Mouse (Mus musculus) testis, adult 2 months (tissue): ENCODE results near the gene Oip5. TPM values are rescaled to one million over a fixed set of nuclear protein-coding genes. Genes with fewer than 3 reads are reported as not detected.

ENCODE experiments used
- H3K27ac ChIP-seq: fragments of 200-500 bp; 2 replicates; pipeline ENCODE4 v1.5.1; 2012; ENCODE audit warnings: low read depth, low read length; ENCODE audit not compliant: control insufficient read depth, insufficient read depth
- H3K27me3 ChIP-seq: fragments of 200-500 bp; 2 replicates; pipeline ENCODE4 v1.6.1; 2012; ENCODE audit warnings: mild to moderate bottlenecking, low read length, moderate library complexity; ENCODE audit not compliant: control insufficient read depth, insufficient read depth
- H3K36me3 ChIP-seq: fragments of 200-500 bp; 2 replicates; pipeline ENCODE4 v1.6.1; 2012; ENCODE audit warnings: mild to moderate bottlenecking, low read length; ENCODE audit not compliant: control insufficient read depth, insufficient read depth
- H3K4me1 ChIP-seq: fragments of 200-500 bp; 2 replicates; pipeline ENCODE4 v1.6.1; 2012; ENCODE audit warnings: low read length; ENCODE audit not compliant: control insufficient read depth, insufficient read depth
- H3K4me3 ChIP-seq: fragments of 200-500 bp; 2 replicates; pipeline ENCODE4 v1.5.1; 2012; ENCODE audit warnings: low read depth, mild to moderate bottlenecking, low read length, moderate library complexity, mixed read lengths; ENCODE audit not compliant: control insufficient read depth
- CTCF ChIP-seq: fragments of 200-500 bp; IDR thresholded peaks from 2 replicates; pipeline ENCODE4 v1.5.1; 2012; ENCODE audit warnings: low read depth, mild to moderate bottlenecking, inconsistent platforms, low read length, moderate library complexity; ENCODE audit not compliant: control insufficient read depth, insufficient read depth, insufficient replicate concordance
- POLR2A ChIP-seq: fragments of 200-500 bp; IDR thresholded peaks from 2 replicates; pipeline ENCODE4 v1.6.1; 2012; ENCODE audit warnings: low read depth, mild to moderate bottlenecking, inconsistent platforms, low read length, moderate library complexity; ENCODE audit not compliant: control insufficient read depth
- polyA plus RNA-seq: library from polyadenylated mRNA; depleted of rRNA; stranded (reverse); fragments of >200 nt; gene quantifications from 2 replicates; pipeline ENCODE4 v1.2.3, GENCODE M21; 2012

The Oip5 gene
- polyA plus RNA-seq, 1 experiment = 11.4 TPM

DNA sequence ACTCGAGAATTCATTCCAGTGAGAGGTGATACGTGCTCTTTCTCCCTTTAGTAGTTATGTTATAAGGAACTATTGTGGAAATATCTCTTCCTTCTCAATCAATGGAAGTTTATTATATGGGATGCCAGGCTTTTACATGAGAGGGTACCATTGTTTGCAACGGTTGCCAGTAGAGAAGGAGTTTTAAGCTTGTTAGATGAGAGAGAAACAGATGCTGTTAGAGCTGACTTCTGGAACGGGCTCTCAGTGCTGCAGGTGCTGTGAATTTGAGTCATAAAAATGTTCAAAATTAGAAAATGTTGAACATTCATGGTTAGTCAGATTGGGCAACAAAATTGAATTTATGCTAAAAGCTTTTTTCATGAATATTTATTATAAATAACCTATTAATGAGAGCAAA, 17.2 kb downstream of the Oip5 start:
- Histone ChIP-seq H3K4me3 (no peak overlapping the region), H3K27ac (no peak overlapping the region), H3K27me3 (no peaks in the 10 kb centered on the region), H3K36me3 (peaks cover 7% of the 10 kb centered on the region), H3K4me1 (no peaks in the 10 kb centered on the region)
- no peak for TF ChIP-seq POLR2A
- TF ChIP-seq CTCF = no peak

DNA sequence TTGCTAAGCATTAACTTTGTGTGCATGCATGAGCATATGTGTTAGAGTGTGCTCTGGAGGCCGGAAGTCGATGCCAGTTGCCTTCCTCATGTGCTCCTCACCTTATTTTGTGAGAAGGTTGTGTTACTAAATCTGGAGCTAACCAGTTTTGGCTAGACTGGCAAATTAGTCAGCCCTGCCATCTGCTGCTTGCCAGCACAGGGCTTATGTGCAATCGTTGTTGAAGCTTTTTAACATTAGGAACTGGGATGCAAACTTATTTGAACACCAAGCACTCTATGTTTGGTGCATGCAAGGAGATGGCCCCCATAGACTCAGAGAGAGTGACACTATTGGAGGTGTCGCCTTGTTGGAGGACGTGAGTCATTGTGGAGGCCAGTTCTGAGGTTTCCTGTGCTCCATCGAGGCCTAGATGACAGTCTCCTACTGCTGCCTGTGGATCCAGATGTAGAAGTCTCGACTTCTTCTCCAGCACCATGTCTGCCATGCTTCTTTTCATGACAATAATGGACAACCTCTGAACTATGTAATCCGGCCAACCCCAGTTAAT, 21.4 kb downstream of the Oip5 start:
- Histone ChIP-seq H3K4me1 (no peaks in the 10 kb centered on the region), H3K27me3 (no peaks in the 10 kb centered on the region), H3K27ac (no peak overlapping the region), H3K4me3 (no peak overlapping the region), H3K36me3 (peaks cover 5% of the 10 kb centered on the region)
- TF ChIP-seq POLR2A = no peak
- TF ChIP-seq CTCF = no peak

DNA sequence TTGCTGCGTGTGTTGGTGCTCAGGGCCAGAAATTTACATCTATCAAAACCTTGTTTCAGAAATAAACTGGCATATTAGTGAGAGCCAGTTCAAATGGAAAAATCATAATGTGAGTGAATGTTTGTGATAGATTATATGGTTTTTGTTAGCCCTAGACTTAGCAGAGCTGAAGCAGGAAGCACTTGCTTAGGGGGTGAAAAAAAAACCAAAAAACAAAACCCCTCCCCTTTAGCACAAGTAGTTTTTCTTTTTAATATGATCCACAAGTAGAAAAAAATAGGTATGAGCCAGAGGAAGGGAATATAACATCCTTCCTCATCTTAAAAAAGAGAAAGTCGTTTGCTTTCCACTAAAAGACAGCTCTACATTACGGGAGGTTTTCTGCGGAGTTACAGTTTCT, 23.0 kb downstream of the Oip5 start:
- H3K4me1 ChIP-seq = no peaks in the 10 kb centered on the region
- no peak overlapping the region for H3K4me3 ChIP-seq
- no peaks in the 10 kb centered on the region for H3K27me3 ChIP-seq
- H3K27ac ChIP-seq = no peak overlapping the region
- TF ChIP-seq CTCF = no peak
- peaks cover 5% of the 10 kb centered on the region for H3K36me3 ChIP-seq

DNA sequence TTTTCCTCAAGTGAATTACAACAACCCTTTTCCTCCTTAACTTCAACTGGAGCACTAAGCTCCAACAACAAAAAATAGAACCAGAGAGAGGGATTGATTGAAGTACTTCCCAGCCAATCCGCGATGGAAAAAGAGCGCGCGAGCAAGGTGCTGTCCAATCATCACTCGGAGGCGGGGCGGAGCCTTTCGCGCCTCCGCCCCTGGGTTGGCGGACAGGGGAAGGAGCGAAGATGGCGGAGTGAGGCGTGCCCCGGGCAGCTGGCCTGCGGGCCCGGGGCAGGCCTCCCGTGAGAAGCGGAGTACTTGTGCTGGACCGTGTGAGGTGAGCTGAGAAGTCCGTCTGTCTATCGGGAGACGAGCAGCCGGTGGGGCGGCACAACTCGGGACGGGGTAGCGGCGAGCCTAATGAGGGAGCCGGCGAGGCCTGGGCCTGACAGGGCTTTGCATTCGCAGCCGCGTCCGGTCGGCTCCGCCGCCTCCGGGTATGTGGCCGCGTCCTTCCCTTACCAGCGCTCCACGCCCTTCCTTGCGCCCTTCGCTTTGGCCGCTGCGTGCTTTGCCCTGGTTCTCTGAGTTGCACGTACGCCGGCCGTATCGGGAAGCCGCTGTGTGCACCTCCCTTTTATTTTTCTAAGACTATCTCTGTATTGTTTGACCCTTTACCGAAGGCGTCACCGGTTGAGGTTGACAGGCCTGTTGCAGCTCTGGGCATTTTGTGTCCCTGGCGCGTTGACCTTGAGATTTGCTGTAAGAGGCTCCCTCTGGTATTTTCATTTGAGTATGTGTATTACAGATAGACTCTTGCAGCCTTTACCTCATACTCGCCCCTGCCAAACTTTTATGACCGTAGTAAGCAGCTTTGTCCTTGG, 23.9 kb downstream of the Oip5 start:
- TF ChIP-seq POLR2A (peak; percentile 90), CTCF (no peak)
- H3K4me3 ChIP-seq = peak overlapping the region; percentile 84
- H3K27ac ChIP-seq = peak overlapping the region; percentile 94
- H3K27me3 ChIP-seq = no peaks in the 10 kb centered on the region
- no peaks in the 10 kb centered on the region for H3K4me1 ChIP-seq
- peaks cover 5% of the 10 kb centered on the region for H3K36me3 ChIP-seq

DNA sequence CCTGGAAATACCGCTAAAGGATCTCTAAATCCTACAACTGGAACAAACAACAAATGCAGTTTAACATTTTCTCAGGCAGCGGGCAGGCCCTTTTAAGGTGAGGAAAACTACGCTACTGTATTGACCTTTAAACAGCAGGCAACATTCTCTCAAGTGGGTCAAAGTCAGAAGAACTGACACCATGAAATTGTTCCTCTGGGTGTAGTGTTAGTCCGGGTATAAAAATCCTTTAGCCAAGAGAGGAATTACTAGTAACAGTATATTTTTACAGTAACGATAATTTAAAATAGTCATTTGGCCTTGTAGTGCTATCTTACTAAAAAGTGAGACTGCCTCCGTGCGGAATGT, 24.5 kb downstream of the Oip5 start:
- TF ChIP-seq POLR2A = no peak
- no peak for TF ChIP-seq CTCF
- peak overlapping the region; percentile 86 for H3K27ac ChIP-seq
- no peaks in the 10 kb centered on the region for H3K4me1 ChIP-seq
- peak overlapping the region; percentile 84; the same call in 1 of the 2 replicates for H3K4me3 ChIP-seq
- peaks cover 5% of the 10 kb centered on the region for H3K36me3 ChIP-seq
- no peaks in the 10 kb centered on the region for H3K27me3 ChIP-seq

DNA sequence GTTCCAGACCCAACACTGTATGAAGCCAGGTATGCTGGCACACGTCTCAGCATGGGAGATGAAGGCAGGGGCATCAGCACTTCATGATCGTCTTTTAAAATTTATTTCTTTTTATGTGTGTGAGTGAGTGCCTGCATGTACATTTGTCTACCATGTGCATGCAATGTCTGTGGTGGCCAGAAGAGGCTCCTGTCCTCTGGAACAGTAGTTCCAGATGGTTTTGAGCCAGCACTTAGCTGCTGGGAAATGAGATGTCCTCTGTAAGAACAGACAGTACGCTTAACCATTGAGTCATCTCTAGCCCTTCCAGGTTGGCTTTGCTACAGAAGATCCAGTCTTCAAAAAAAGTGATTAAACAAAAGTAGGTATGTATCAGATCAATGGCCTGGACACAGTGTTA, 27.0 kb downstream of the Oip5 start:
- no peak for TF ChIP-seq CTCF
- no peak for TF ChIP-seq POLR2A
- H3K4me1 ChIP-seq = no peaks in the 10 kb centered on the region
- H3K4me3 ChIP-seq = no peak overlapping the region
- H3K36me3 ChIP-seq = no peaks in the 10 kb centered on the region
- no peaks in the 10 kb centered on the region for H3K27me3 ChIP-seq
- H3K27ac ChIP-seq = no peak overlapping the region

DNA sequence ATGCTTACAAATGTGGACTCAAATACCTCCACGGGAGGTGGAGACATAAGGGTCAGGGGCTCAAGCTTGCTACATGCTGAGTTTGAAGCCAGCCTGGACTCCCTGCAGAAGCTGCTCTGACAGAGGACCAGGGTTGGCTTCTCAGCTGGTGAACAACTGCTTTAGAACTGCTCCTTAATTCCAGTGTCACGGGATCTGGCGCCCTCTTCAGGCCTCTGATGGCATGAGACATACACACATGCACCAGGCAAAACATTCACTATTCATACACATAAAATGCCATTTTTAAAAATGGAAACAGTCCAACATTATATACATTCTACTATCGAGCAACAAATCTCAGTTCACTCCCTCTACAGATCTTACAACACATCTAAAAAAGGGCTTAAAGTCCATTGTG, 30.9 kb downstream of the Oip5 start:
- TF ChIP-seq POLR2A (no peak), CTCF (peak; percentile 52; the same call in 1 of the 2 replicates)
- no peaks in the 10 kb centered on the region for H3K4me1 ChIP-seq
- H3K27ac ChIP-seq = no peak overlapping the region
- H3K36me3 ChIP-seq = no peaks in the 10 kb centered on the region
- no peaks in the 10 kb centered on the region for H3K27me3 ChIP-seq
- no peak overlapping the region for H3K4me3 ChIP-seq
